Mouse (Mus musculus) limb, embryonic 13.5 days (tissue): Measurements from ENCODE around the gene Spata2l. TPM values are rescaled to one million over a fixed set of nuclear protein-coding genes. Genes with fewer than 3 reads are reported as not detected.
"Not testable (repeated sequence)": the region's sequence is repeated elsewhere in the genome, so short reads cannot be mapped to it uniquely, and the experiment has no call there.

Experiments used
- ATAC-seq: fragments of 200-750 bp; cut with Nextera tagmentation; 2 replicates; pipeline ENCODE4 v1.8.0; 2017; ENCODE audit warnings: low read depth, moderate number of reproducible peaks, moderate TSS enrichment; ENCODE audit not compliant: low FRiP score
- H3K27ac ChIP-seq: fragments of 300-500 bp; sonication (generic); 2 replicates; pipeline ENCODE4 v1.5.1; 2015; ENCODE audit warnings: inconsistent platforms, mild to moderate bottlenecking, moderate library complexity
- H3K27me3 ChIP-seq: fragments of 300-500 bp; sonication (generic); 2 replicates; pipeline ENCODE4 v1.6.1; 2015; ENCODE audit warnings: mild to moderate bottlenecking, inconsistent platforms
- H3K36me3 ChIP-seq: fragments of 300-500 bp; sonication (generic); 2 replicates; pipeline ENCODE4 v1.6.1; 2015; ENCODE audit warnings: inconsistent platforms, mild to moderate bottlenecking, moderate library complexity
- H3K4me1 ChIP-seq: fragments of 300-500 bp; sonication (generic); 2 replicates; pipeline ENCODE4 v1.6.1; 2015; ENCODE audit warnings: inconsistent platforms
- H3K4me2 ChIP-seq: fragments of 300-500 bp; sonication (generic); replicated peaks from 2 replicates; pipeline ENCODE4 v1.6.1; 2015; ENCODE audit warnings: inconsistent platforms, mild to moderate bottlenecking, moderate library complexity
- H3K4me3 ChIP-seq: fragments of 300-500 bp; sonication (generic); 2 replicates; pipeline ENCODE4 v1.5.1; 2015; ENCODE audit warnings: moderate library complexity, mild to moderate bottlenecking, inconsistent platforms
- H3K9ac ChIP-seq: fragments of 300-500 bp; sonication (generic); 2 replicates; pipeline ENCODE4 v1.6.1; 2015; ENCODE audit warnings: mild to moderate bottlenecking, inconsistent platforms
- H3K9me3 ChIP-seq: fragments of 300-500 bp; sonication (generic); 2 replicates; pipeline ENCODE4 v1.6.1; 2016; ENCODE audit warnings: inconsistent platforms
- WGBS: fragments of 180-500 bp; shearing (Covaris S2); methylation state at CpG from one replicate; pipeline ENCODE4 v1.1.7; 2015; 5-methylcytosine and 5-hydroxymethylcytosine counted together
- polyA plus RNA-seq: library from polyadenylated mRNA; unstranded; fragments of >200 nt; fragmentation: Nextera tagmentation; extraction: Ambion mirVana; gene quantifications from 2 replicates; pipeline ENCODE4 v1.2.1, GENCODE M21; 2015

Gene Spata2l
- polyA plus RNA-seq, 1 experiment from 2014 or later, result 3.7 TPM

DNA sequence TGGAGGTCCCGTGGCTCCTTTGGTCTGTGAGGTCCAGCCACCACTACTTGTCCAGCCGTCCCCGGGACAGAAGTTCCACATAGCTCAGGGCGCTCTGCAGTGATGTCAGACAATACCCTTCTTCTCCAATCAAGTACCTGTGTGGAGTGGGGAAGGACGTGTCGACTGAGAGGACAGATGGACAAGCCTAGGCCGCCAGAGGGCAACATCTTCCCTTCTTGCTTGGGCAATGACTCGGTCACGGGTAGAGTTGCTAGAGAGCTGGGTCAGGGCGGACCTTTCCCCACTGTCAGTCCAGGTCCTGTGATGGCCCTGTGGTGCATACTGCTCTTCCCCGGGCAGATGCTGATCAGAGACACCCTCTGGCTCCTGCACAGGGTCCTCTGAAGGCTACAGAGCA lies 7.0 kb upstream of the Spata2l start:
- H3K27ac ChIP-seq, result no peak overlapping the region
- peaks cover 68% of the 10 kb centered on the region for H3K36me3 ChIP-seq
- H3K27me3 ChIP-seq, result no peaks in the 10 kb centered on the region
- no peaks in the 10 kb centered on the region for H3K9me3 ChIP-seq
- no peak overlapping the region for H3K4me2 ChIP-seq
- no peak overlapping the region for H3K9ac ChIP-seq
- no peak for ATAC-seq
- H3K4me3 ChIP-seq, result no peak overlapping the region
- 66% methylated on average over 11 of the region's 11 CpGs for WGBS
- no peaks in the 10 kb centered on the region for H3K4me1 ChIP-seq

GRCm38 (mm10) chr8:123242107-123242923 lies 6.3 kb upstream of the Spata2l start:
- Histone ChIP-seq H3K4me3 (no peak overlapping the region), H3K27ac (no peak overlapping the region), H3K4me1 (no peaks in the 10 kb centered on the region), H3K4me2 (no peak overlapping the region), H3K36me3 (peaks cover 61% of the 10 kb centered on the region), H3K9me3 (no peaks in the 10 kb centered on the region), H3K27me3 (0 out of 2 replicates have a peak, but pooled peaks cover under 1% of the 10 kb centered on the region), H3K9ac (no peak overlapping the region)
- 88% methylated on average over 7 of the region's 7 CpGs for WGBS
- ATAC-seq, result no peak

GRCm38 (mm10) chr8:123239398-123239797 lies 3.4 kb upstream of the Spata2l start:
- peaks cover 28% of the 10 kb centered on the region for H3K27me3 ChIP-seq
- peaks cover 21% of the 10 kb centered on the region for H3K4me1 ChIP-seq
- ATAC-seq, result no peak
- no peak overlapping the region for H3K4me2 ChIP-seq
- H3K9ac ChIP-seq, result no peak overlapping the region
- peaks cover 31% of the 10 kb centered on the region for H3K36me3 ChIP-seq
- no peak overlapping the region for H3K4me3 ChIP-seq
- no peak overlapping the region for H3K27ac ChIP-seq
- WGBS, result 86% methylated on average over 10 of the region's 10 CpGs
- H3K9me3 ChIP-seq, result no peaks in the 10 kb centered on the region

- H3K27ac ChIP-seq, result no peak overlapping the region
- H3K27me3 ChIP-seq, result peaks cover 50% of the 10 kb centered on the region
- H3K4me1 ChIP-seq, result peaks cover 21% of the 10 kb centered on the region
- peak overlapping the region; percentile 88 for H3K4me2 ChIP-seq
- peak overlapping the region; percentile 65; the same call in 1 of the 2 replicates for H3K9ac ChIP-seq
- no peaks in the 10 kb centered on the region for H3K9me3 ChIP-seq
- H3K4me3 ChIP-seq, result peak overlapping the region; percentile 56
- WGBS, result 36% methylated on average over 13 of the region's 13 CpGs
- no peak for ATAC-seq
- H3K36me3 ChIP-seq, result peaks cover 9% of the 10 kb centered on the region
Observed at GRCm38 (mm10) chr8:123234918-123235519, 1.0 kb downstream of the Spata2l start.

DNA sequence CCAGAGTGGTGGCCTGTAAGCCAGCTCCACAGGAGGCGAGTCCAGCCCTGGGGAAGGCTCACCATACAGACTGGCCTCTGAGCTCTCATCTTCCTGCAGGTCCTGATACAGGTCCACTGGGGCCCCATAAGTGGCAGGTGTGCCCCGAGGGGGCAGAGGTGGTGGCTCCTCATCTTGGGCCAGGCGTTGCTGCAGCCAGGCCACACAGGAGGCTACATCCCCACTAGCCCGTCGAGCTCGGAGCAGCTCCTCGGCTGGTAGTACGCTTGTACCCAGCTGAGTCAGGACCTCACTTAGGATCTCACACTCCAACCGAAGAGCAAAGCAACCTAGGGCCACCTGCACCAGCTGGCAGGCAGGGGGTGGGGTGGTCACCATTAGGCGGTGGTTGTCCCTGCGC lies 2.3 kb downstream of the Spata2l start:
- H3K4me1 ChIP-seq, result peaks cover 21% of the 10 kb centered on the region
- H3K9ac ChIP-seq, result no peak overlapping the region
- peaks cover 50% of the 10 kb centered on the region for H3K27me3 ChIP-seq
- peaks cover 20% of the 10 kb centered on the region for H3K36me3 ChIP-seq
- no peak overlapping the region for H3K27ac ChIP-seq
- H3K9me3 ChIP-seq, result no peaks in the 10 kb centered on the region
- H3K4me2 ChIP-seq, result no peak overlapping the region
- no peak overlapping the region for H3K4me3 ChIP-seq
- WGBS, result 75% methylated on average over 11 of the region's 11 CpGs
- no peak for ATAC-seq

- Histone ChIP-seq H3K9ac (peak overlapping the region; percentile 25; the same call in 1 of the 2 replicates), H3K9me3 (no peaks in the 10 kb centered on the region), H3K4me2 (no peak overlapping the region), H3K27ac (no peak overlapping the region), H3K36me3 (peaks cover 24% of the 10 kb centered on the region), H3K27me3 (peaks cover 50% of the 10 kb centered on the region), H3K4me1 (peaks cover 21% of the 10 kb centered on the region), H3K4me3 (no peak overlapping the region)
- WGBS, result 53% methylated on average over 13 of the region's 13 CpGs
- ATAC-seq, result no peak
Observed at GRCm38 (mm10) chr8:123233300-123233699, 2.7 kb downstream of the Spata2l start.

GRCm38 (mm10) chr8:123232553-123232952 lies 3.5 kb downstream of the Spata2l start:
- peaks cover 21% of the 10 kb centered on the region for H3K4me1 ChIP-seq
- H3K27ac ChIP-seq, result no peak overlapping the region
- H3K9me3 ChIP-seq, result no peaks in the 10 kb centered on the region
- H3K36me3 ChIP-seq, result peaks cover 31% of the 10 kb centered on the region
- no peak for ATAC-seq
- no peak overlapping the region for H3K4me2 ChIP-seq
- H3K9ac ChIP-seq, result no peak overlapping the region
- 28% methylated on average over 7 of the region's 7 CpGs for WGBS
- no peak overlapping the region for H3K4me3 ChIP-seq
- peaks cover 50% of the 10 kb centered on the region for H3K27me3 ChIP-seq

DNA sequence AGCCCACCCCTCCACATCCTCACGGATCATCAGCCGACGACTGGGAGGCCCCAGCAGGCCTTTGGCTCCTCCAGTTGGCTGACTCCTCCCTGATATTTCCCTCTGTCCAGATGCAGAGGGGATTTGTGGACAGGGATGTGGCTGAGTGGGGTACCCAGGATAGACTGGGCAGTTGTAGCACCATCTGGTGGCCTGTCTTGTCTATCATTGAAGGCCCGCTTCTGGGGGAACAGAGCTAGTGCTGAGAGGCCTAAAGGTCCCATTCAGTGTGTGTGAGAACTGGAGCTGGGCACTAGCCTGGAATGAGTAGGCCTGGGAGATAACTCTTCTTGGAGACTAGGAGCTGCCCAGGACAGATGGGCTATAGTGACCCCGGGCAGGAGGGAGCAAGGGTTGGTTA lies 4.3 kb downstream of the Spata2l start:
- H3K27ac ChIP-seq, result no peak overlapping the region
- H3K36me3 ChIP-seq, result peaks cover 39% of the 10 kb centered on the region
- H3K4me1 ChIP-seq, result peaks cover 21% of the 10 kb centered on the region
- H3K9me3 ChIP-seq, result no peaks in the 10 kb centered on the region
- no peak overlapping the region for H3K9ac ChIP-seq
- H3K4me3 ChIP-seq, result no peak overlapping the region
- 54% methylated on average over 5 of the region's 5 CpGs for WGBS
- H3K4me2 ChIP-seq, result no peak overlapping the region
- H3K27me3 ChIP-seq, result peaks cover 44% of the 10 kb centered on the region
- ATAC-seq, result no peak

- not testable (repeated sequence) for H3K27ac ChIP-seq, H3K9me3 ChIP-seq, H3K4me3 ChIP-seq, H3K4me2 ChIP-seq, H3K9ac ChIP-seq, ATAC-seq
- H3K27me3 ChIP-seq, result peaks cover 32% of the 10 kb centered on the region
- peaks cover 44% of the 10 kb centered on the region for H3K36me3 ChIP-seq
- H3K4me1 ChIP-seq, result peaks cover 19% of the 10 kb centered on the region
- WGBS, result 82% methylated on average over 11 of the region's 11 CpGs
Observed at GRCm38 (mm10) chr8:123230326-123230725, 5.7 kb downstream of the Spata2l start.

- Histone ChIP-seq H3K9ac (no peak overlapping the region), H3K27ac (no peak overlapping the region), H3K4me2 (no peak overlapping the region), H3K27me3 (peaks cover 13% of the 10 kb centered on the region), H3K4me3 (no peak overlapping the region), H3K9me3 (no peaks in the 10 kb centered on the region), H3K36me3 (peaks cover 44% of the 10 kb centered on the region), H3K4me1 (peaks cover 19% of the 10 kb centered on the region)
- no peak for ATAC-seq
- whole genome bisulfite sequencing, result 100% methylated on average over 1 of the region's 1 CpGs
Observed at GRCm38 (mm10) chr8:123228416-123228815, 7.6 kb downstream of the Spata2l start.

DNA sequence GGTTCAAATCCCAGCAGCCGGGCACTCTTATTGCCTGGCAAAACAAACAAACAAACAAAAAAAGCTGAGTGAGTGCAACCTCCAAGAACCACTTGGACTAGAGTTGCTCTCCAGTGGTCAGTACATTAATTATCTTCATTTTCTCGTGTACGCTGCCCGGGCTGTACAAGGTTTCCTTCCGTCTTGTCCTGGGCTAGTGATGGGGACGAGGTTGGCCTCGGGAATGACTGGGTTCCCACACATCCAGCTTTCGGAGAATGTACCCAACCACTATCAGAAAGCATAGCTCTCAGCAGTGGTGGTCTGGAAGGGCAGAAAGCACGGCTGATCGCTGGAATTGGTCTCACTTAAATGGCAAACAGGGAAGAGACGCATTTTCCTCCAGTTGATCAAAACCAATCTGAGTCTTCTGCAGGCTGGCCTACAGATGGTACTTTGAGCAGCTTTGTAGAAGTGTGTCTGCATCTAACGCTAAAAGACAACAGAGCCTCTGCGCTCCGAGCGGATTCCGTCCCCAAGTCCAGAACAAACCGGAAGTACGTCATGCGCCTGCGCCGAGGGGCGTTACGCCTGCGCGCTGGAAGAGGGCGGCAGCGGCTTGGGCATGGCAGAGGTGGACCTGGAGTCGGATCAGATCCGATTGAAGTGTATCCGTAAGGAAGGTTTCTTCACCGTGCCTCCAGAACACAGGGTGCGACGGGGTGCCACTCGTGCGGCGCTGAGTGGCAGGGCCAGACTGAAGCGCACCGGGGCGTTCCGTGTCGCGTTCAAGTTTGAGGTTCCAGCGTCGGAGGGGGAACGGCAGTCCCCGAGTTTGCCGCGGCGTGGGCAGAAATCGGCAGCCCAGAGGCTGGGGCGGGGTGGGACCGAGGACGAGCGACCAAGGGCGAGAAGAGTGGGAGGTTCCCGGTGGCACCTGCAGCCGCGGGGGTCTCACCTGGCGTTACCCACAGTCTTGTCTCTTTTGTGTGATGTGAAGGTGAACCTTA lies 11.5 kb downstream of the Spata2l start, which contains the start of gene Cdk10:
Gene Cdk10 (plus strand): TSS at position 565 of the 989 bp plus-strand sequence.
- H3K27ac ChIP-seq, result peak within 1 kb of the TSS; percentile 88; the same call in 1 of the 2 replicates
- ATAC-seq, result peak; percentile 90
- H3K4me3 ChIP-seq, result peak within 1 kb of the TSS; percentile 85
- H3K9ac ChIP-seq, result peak within 1 kb of the TSS; percentile 91
- H3K4me1 ChIP-seq, result peaks cover 22% of the 10 kb centered on the region
- H3K36me3 ChIP-seq, result peaks cover 32% of the 10 kb centered on the region
- WGBS, result 2% methylated on average over 59 of the region's 59 CpGs
- H3K4me2 ChIP-seq, result peak within 1 kb of the TSS; percentile 91
- H3K27me3 ChIP-seq, result no peaks in the 10 kb centered on the region
- H3K9me3 ChIP-seq, result no peaks in the 10 kb centered on the region
